Mouse (Mus musculus) myocyte (in vitro differentiated cells): ENCODE results near the gene Nsd2.

ENCODE experiments used
- CEBPB ChIP-seq: IDR thresholded peaks from 2 replicates; pipeline ENCODE4 v1.6.1; 2011; ENCODE audit warnings: mild to moderate bottlenecking, moderate library complexity; ENCODE audit not compliant: poor library complexity, insufficient read depth, severe bottlenecking
- E2F4 ChIP-seq: IDR thresholded peaks from one replicate; pipeline ENCODE4 v1.6.1; 2011; ENCODE audit warnings: mild to moderate bottlenecking, control low read depth, moderate library complexity; ENCODE audit not compliant: insufficient read depth
- MAX ChIP-seq: IDR thresholded peaks from one replicate; pipeline ENCODE4 v1.6.1; 2011; ENCODE audit warnings: low read depth, mild to moderate bottlenecking, control low read depth
- MYOD1 ChIP-seq, 3 experiments: IDR thresholded peaks; one replicate each; pipeline ENCODE4 v1.6.1; 2011; ENCODE audit warnings: control low read depth in 2 of 3, low read depth in 2 of 3, mild to moderate bottlenecking in 2 of 3, moderate library complexity in 1 of 3; ENCODE audit not compliant: insufficient read length in 2 of 3, control insufficient read depth in 1 of 3
- MYOG ChIP-seq, 3 experiments: IDR thresholded peaks; one replicate each; pipeline ENCODE4 v1.6.1; 2011; ENCODE audit warnings: control low read depth in 2 of 3, low read depth in 2 of 3, mild to moderate bottlenecking in 2 of 3; ENCODE audit not compliant: insufficient read length in 2 of 3, control insufficient read depth in 1 of 3, insufficient read depth in 1 of 3
- POLR2A ChIP-seq: IDR thresholded peaks from one replicate; pipeline ENCODE4 v1.6.1; 2011; ENCODE audit warnings: low read depth, mild to moderate bottlenecking, control low read depth, moderate library complexity; ENCODE audit not compliant: insufficient read length
- POLR2AphosphoS2 ChIP-seq: IDR thresholded peaks from one replicate; pipeline ENCODE4 v1.6.1; 2011; ENCODE audit warnings: low read depth, control low read depth; ENCODE audit not compliant: insufficient read length
- REST ChIP-seq: IDR thresholded peaks from one replicate; pipeline ENCODE4 v1.6.1; 2011; ENCODE audit warnings: mild to moderate bottlenecking, control low read depth, moderate library complexity; ENCODE audit not compliant: insufficient read depth, insufficient read length
- SRF ChIP-seq: IDR thresholded peaks from one replicate; pipeline ENCODE4 v1.6.1; 2011; ENCODE audit warnings: low read depth; ENCODE audit not compliant: control insufficient read depth, insufficient read length
- USF1 ChIP-seq: IDR thresholded peaks from one replicate; pipeline ENCODE4 v1.6.1; 2011; ENCODE audit warnings: low read depth, mild to moderate bottlenecking, control low read depth, moderate library complexity

GRCm38 (mm10) chr5:33828107-33828506 is 7.6 kb downstream of the Nsd2 start:
- TF ChIP-seq POLR2A (no peak), USF1 (no peak), E2F4 (no peak), REST (no peak), CEBPB (no peak), MAX (no peak), MYOD1 (IDR thresholded peaks at IDR 0.05; ENCODE audit: control insufficient read depth in 1 of 3, insufficient read length in 2 of 3, low read depth in 2 of 3) (no peak), POLR2AphosphoS2 (no peak), SRF (no peak), MYOG (IDR thresholded peaks at IDR 0.05; ENCODE audit: control insufficient read depth in 1 of 3, insufficient read depth in 1 of 3, insufficient read length in 2 of 3, low read depth in 2 of 3) (no peak)
